Comparison of ENCODE assay signal across 18 mouse cellular contexts in genomic region chr8:122593240-122593639, GRCm38 (mm10). TPM values are rescaled to one million over a fixed set of nuclear protein-coding genes. Genes with fewer than 3 reads are reported as not detected.
DNase-seq lines count a peak whose midpoint lies in the region; ATAC-seq and TF ChIP-seq lines count a peak whose summit lies in the region.
"Had no signal": no experiment of that assay in that cellular context is flagged by ENCODE, and none has a peak within 500 bp of the region (broad histone marks: within the 10 kb centered on the region; RNA-seq: fewer than 3 reads in every experiment).

No protein-coding gene starts in this region.

- intact Hi-C loops in gastrocnemius, postnatal 36 days (cut with DNase I), result loop anchor here (10.0 kb wide), 1 partner anchor 482 kb away; no protein-coding TSS in a partner anchor
- intact Hi-C loops in left cerebral cortex, adult 2 months (cut with DNase I), result no loop called here

- peak; percentile 39 for DNase-seq in lung, postnatal 36 days
- DNase-seq in lung, postnatal 14 days, result no peak
- DNase-seq in gastrocnemius, postnatal 36 days, result no peak
- no peak for DNase-seq in left cerebral cortex, adult 2 months (ENCODE audit: extremely low spot score in 1 of 2, low spot score in 2 of 2)
- DNase-seq: adrenal gland, postnatal 25 days; cerebellum, adult 11 months; heart, adult 11 months; kidney, adult 9 months; thymus, adult 18-20 months had no signal

- no peak for TF ChIP-seq CTCF in left cerebral cortex, adult 2 months (IDR thresholded peaks at IDR 0.05)

- WGBS in forebrain, embryonic 13.5 days, result 84% methylated on average over 12 of the region's 12 CpGs
- WGBS in forebrain, embryonic 16.5 days, result 78% methylated on average over 12 of the region's 12 CpGs
- WGBS in limb, embryonic 12.5 days, result 48% methylated on average over 12 of the region's 12 CpGs

- no peaks in the 10 kb centered on the region for H3K27me3 ChIP-seq in forebrain, embryonic 13.5 days
- H3K27me3 ChIP-seq in forebrain, embryonic 16.5 days (replicated peaks; ENCODE audit: control insufficient read depth, insufficient read depth, low read length), result no peaks in the 10 kb centered on the region
- H3K27me3 ChIP-seq in limb, embryonic 12.5 days, result no peaks in the 10 kb centered on the region
- H3K27me3 ChIP-seq: lung, embryonic 15.5 days had no signal

- no peak for ATAC-seq in forebrain, embryonic 13.5 days
- no peak for ATAC-seq in forebrain, embryonic 16.5 days
- no peak for ATAC-seq in limb, embryonic 12.5 days (ENCODE audit: insufficient number of reproducible peaks, insufficient read depth, low FRiP score, low TSS enrichment, low read depth)
- ATAC-seq in megakaryocyte-erythroid progenitor cell, adult 5-6 weeks (replicated peaks; ENCODE audit: low FRiP score, low TSS enrichment, poor library complexity, severe bottlenecking), result 0 out of 2 replicates have a peak, but pooled peaks have one; percentile 14

- no peak overlapping the region for H3K4me3 ChIP-seq in forebrain, embryonic 13.5 days
- no peak overlapping the region for H3K4me3 ChIP-seq in forebrain, embryonic 16.5 days (replicated peaks; ENCODE audit: low read length)
- H3K4me3 ChIP-seq in limb, embryonic 12.5 days (replicated peaks), result no peak overlapping the region
- no peak overlapping the region for H3K4me3 ChIP-seq in left cerebral cortex, adult 2 months
- H3K4me3 ChIP-seq: lung, embryonic 15.5 days had no signal

- peak overlapping the region; percentile 57; the same call in 1 of the 2 replicates for H3K27ac ChIP-seq in forebrain, embryonic 13.5 days
- no peak overlapping the region for H3K27ac ChIP-seq in forebrain, embryonic 16.5 days (ENCODE audit: low read length)
- H3K27ac ChIP-seq in limb, embryonic 12.5 days, result no peak overlapping the region
- no peak overlapping the region for H3K27ac ChIP-seq in left cerebral cortex, adult 2 months
- H3K27ac ChIP-seq: lung, embryonic 15.5 days had no signal

- no peak overlapping the region for H3K4me2 ChIP-seq in forebrain, embryonic 13.5 days
- no peak overlapping the region for H3K4me2 ChIP-seq in forebrain, embryonic 16.5 days (ENCODE audit: low read length)
- H3K4me2 ChIP-seq in limb, embryonic 12.5 days, result no peak overlapping the region
- H3K4me2 ChIP-seq: lung, embryonic 15.5 days had no signal

- H3K9me3 ChIP-seq in forebrain, embryonic 13.5 days (replicated peaks), result no peaks in the 10 kb centered on the region
- H3K9me3 ChIP-seq in forebrain, embryonic 16.5 days (ENCODE audit: control insufficient read depth, low read length), result no peaks in the 10 kb centered on the region
- no peaks in the 10 kb centered on the region for H3K9me3 ChIP-seq in limb, embryonic 12.5 days
- H3K9me3 ChIP-seq: lung, embryonic 15.5 days had no signal

- H3K36me3 ChIP-seq in forebrain, embryonic 13.5 days (ENCODE audit: poor library complexity, severe bottlenecking), result no peaks in the 10 kb centered on the region
- no peaks in the 10 kb centered on the region for H3K36me3 ChIP-seq in forebrain, embryonic 16.5 days (ENCODE audit: control insufficient read depth, insufficient read depth)
- H3K36me3 ChIP-seq in limb, embryonic 12.5 days, result peaks cover 11% of the 10 kb centered on the region; the same call in 1 of the 2 replicates
- H3K36me3 ChIP-seq: lung, embryonic 15.5 days had no signal

- H3K4me1 ChIP-seq in forebrain, embryonic 13.5 days, result no peaks in the 10 kb centered on the region
- no peaks in the 10 kb centered on the region for H3K4me1 ChIP-seq in forebrain, embryonic 16.5 days (replicated peaks; ENCODE audit: control insufficient read depth, insufficient read depth, low read length)
- peaks cover 5% of the 10 kb centered on the region; the same call in 1 of the 2 replicates for H3K4me1 ChIP-seq in limb, embryonic 12.5 days (replicated peaks)
- H3K4me1 ChIP-seq: lung, embryonic 15.5 days had no signal

- peak overlapping the region; percentile 40; the same call in 1 of the 2 replicates for H3K9ac ChIP-seq in forebrain, embryonic 13.5 days
- H3K9ac ChIP-seq in forebrain, embryonic 16.5 days (replicated peaks; ENCODE audit: low read depth, low read length), result no peak overlapping the region
- 0 out of 2 replicates have a peak overlapping the region, but pooled peaks have one; percentile 12 for H3K9ac ChIP-seq in limb, embryonic 12.5 days (replicated peaks)
- H3K9ac ChIP-seq: lung, embryonic 15.5 days had no signal

RNA-seq across cellular contexts. Expression of gene Aprt, which starts 16.5 kb away (rescaled TPM):
- polyA plus RNA-seq in forebrain, embryonic 13.5 days (2015; fragmentation: Nextera tagmentation; extraction: Ambion mirVana), result 193 and 198 TPM in 2 replicates
- polyA plus RNA-seq in forebrain, embryonic 16.5 days (2015; fragmentation: Nextera tagmentation; extraction: Ambion mirVana), result 184 and 204 TPM in 2 replicates
- polyA plus RNA-seq in limb, embryonic 12.5 days (2016; fragmentation: Nextera tagmentation; extraction: Ambion mirVana), result 299 and 305 TPM in 2 replicates
- total RNA-seq in megakaryocyte-erythroid progenitor cell, adult 5-6 weeks (2014; fragmentation: Nextera tagmentation), result 228 and 254 TPM in 2 replicates
- total RNA-seq in megakaryocyte-erythroid progenitor cell, adult 5-6 weeks (2017), result 55.1 and 106 TPM in 2 replicates
- total RNA-seq in gastrocnemius, postnatal 36 days (2021), result 10 to 100 TPM; 35.4 to 45.3 TPM
- total RNA-seq in left cerebral cortex, adult 2 months (2021), result 10 to 100 TPM; 52.8 to 56.0 TPM

RNA-seq across cellular contexts. Expression of gene Galns, which starts 18.0 kb away (rescaled TPM):
- polyA plus RNA-seq in forebrain, embryonic 13.5 days (2015; fragmentation: Nextera tagmentation; extraction: Ambion mirVana), result 3.0 and 3.2 TPM in 2 replicates
- 3.8 and 4.6 TPM in 2 replicates for polyA plus RNA-seq in forebrain, embryonic 16.5 days (2015; fragmentation: Nextera tagmentation; extraction: Ambion mirVana)
- 5.9 and 8.4 TPM in 2 replicates for polyA plus RNA-seq in limb, embryonic 12.5 days (2016; fragmentation: Nextera tagmentation; extraction: Ambion mirVana)
- total RNA-seq in megakaryocyte-erythroid progenitor cell, adult 5-6 weeks (2014; fragmentation: Nextera tagmentation), result 21.7 and 31.5 TPM in 2 replicates
- total RNA-seq in megakaryocyte-erythroid progenitor cell, adult 5-6 weeks (2017), result 3.8 and 8.2 TPM in 2 replicates
- 1 to 10 TPM; 1.3 to 1.6 TPM for total RNA-seq in gastrocnemius, postnatal 36 days (2021)
- total RNA-seq in left cerebral cortex, adult 2 months (2021), result 1 to 10 TPM; 8.1 to 8.3 TPM

RNA-seq across cellular contexts. Expression of gene Trappc2l, which starts 18.2 kb away (rescaled TPM):
- polyA plus RNA-seq in forebrain, embryonic 13.5 days (2015; fragmentation: Nextera tagmentation; extraction: Ambion mirVana), result 69.3 and 79.6 TPM in 2 replicates
- 72.0 and 92.6 TPM in 2 replicates for polyA plus RNA-seq in forebrain, embryonic 16.5 days (2015; fragmentation: Nextera tagmentation; extraction: Ambion mirVana)
- polyA plus RNA-seq in limb, embryonic 12.5 days (2016; fragmentation: Nextera tagmentation; extraction: Ambion mirVana), result 39.0 and 48.0 TPM in 2 replicates
- total RNA-seq in megakaryocyte-erythroid progenitor cell, adult 5-6 weeks (2014; fragmentation: Nextera tagmentation), result 24.4 and 27.7 TPM in 2 replicates
- 10.2 and 19.6 TPM in 2 replicates for total RNA-seq in megakaryocyte-erythroid progenitor cell, adult 5-6 weeks (2017)
- total RNA-seq in gastrocnemius, postnatal 36 days (2021), result 10 to 100 TPM; 38.2 to 40.6 TPM
- 10 to 100 TPM; 69.8 to 80.3 TPM for total RNA-seq in left cerebral cortex, adult 2 months (2021)

RNA-seq across cellular contexts. Expression of gene Cdt1, which starts 25.4 kb away (rescaled TPM):
- polyA plus RNA-seq in forebrain, embryonic 13.5 days (2015; fragmentation: Nextera tagmentation; extraction: Ambion mirVana), result 29.1 and 32.3 TPM in 2 replicates
- 12.0 and 13.9 TPM in 2 replicates for polyA plus RNA-seq in forebrain, embryonic 16.5 days (2015; fragmentation: Nextera tagmentation; extraction: Ambion mirVana)
- polyA plus RNA-seq in limb, embryonic 12.5 days (2016; fragmentation: Nextera tagmentation; extraction: Ambion mirVana), result 52.3 and 52.7 TPM in 2 replicates
- 133 and 150 TPM in 2 replicates for total RNA-seq in megakaryocyte-erythroid progenitor cell, adult 5-6 weeks (2014; fragmentation: Nextera tagmentation)
- 34.5 and 70.6 TPM in 2 replicates for total RNA-seq in megakaryocyte-erythroid progenitor cell, adult 5-6 weeks (2017)
- total RNA-seq in gastrocnemius, postnatal 36 days (2021), result 1 to 10 TPM in 1 of 2 experiments, under 1 TPM in 1; 0.76 to 1.2 TPM
- total RNA-seq in left cerebral cortex, adult 2 months (2021), result 1 to 10 TPM; 2.5 to 5.0 TPM

RNA-seq across cellular contexts. Expression of gene Pabpn1l, which starts 29.3 kb away (rescaled TPM):
- polyA plus RNA-seq in forebrain, embryonic 13.5 days (2015; fragmentation: Nextera tagmentation; extraction: Ambion mirVana), result not detected in 2 replicates
- polyA plus RNA-seq in forebrain, embryonic 16.5 days (2015; fragmentation: Nextera tagmentation; extraction: Ambion mirVana), result not detected in 2 replicates
- not detected in 2 replicates for polyA plus RNA-seq in limb, embryonic 12.5 days (2016; fragmentation: Nextera tagmentation; extraction: Ambion mirVana)
- total RNA-seq in megakaryocyte-erythroid progenitor cell, adult 5-6 weeks (2014; fragmentation: Nextera tagmentation), result not detected in 2 replicates
- not detected in 2 replicates for total RNA-seq in megakaryocyte-erythroid progenitor cell, adult 5-6 weeks (2017)
- not detected for total RNA-seq in gastrocnemius, postnatal 36 days (2021)
- total RNA-seq in left cerebral cortex, adult 2 months (2021), result not detected
- total RNA-seq: adrenal gland, postnatal 25 days; heart, postnatal 25 days; layer of hippocampus, adult 18-20 months; midbrain, postnatal 0 days; neutrophil, adult 5-6 weeks had no signal
- polyA plus RNA-seq: lung, embryonic 15.5 days; midbrain, postnatal 0 days had no signal
